Mouse (Mus musculus) E14TG2a.4 (cell line): Measurements from ENCODE around the gene Ephb2.
A peak's percentile ranks its signal among the peaks of the same experiment; 100 is the strongest.

Source experiments
- H3K27me3 ChIP-seq: 2 replicates; pipeline ENCODE4 v1.6.1; 2014; ENCODE audit warnings: low read length, control low read depth; ENCODE audit not compliant: insufficient read depth
- H3K36me3 ChIP-seq: 2 replicates; pipeline ENCODE4 v1.6.1; 2014; ENCODE audit warnings: low read length, control low read depth; ENCODE audit not compliant: insufficient read depth
- H3K4me1 ChIP-seq: replicated peaks from 2 replicates; pipeline ENCODE4 v1.6.1; 2014; ENCODE audit warnings: low read depth, low read length, control low read depth
- H3K4me3 ChIP-seq: replicated peaks from 2 replicates; pipeline ENCODE4 v1.5.1; 2014; ENCODE audit warnings: mild to moderate bottlenecking, low read length
- H3K9me3 ChIP-seq: 2 replicates; pipeline ENCODE4 v1.6.1; 2014; ENCODE audit warnings: low read length, control low read depth
- CTCF ChIP-seq: conservative IDR thresholded peaks from 2 replicates; pipeline ENCODE4 v1.5.1; 2014; ENCODE audit warnings: low read length
- NANOG ChIP-seq: IDR thresholded peaks from 2 replicates; pipeline ENCODE4 v1.6.1; 2014; ENCODE audit warnings: borderline replicate concordance, low read length, mixed read lengths
- POU5F1 ChIP-seq: IDR thresholded peaks from 2 replicates; pipeline ENCODE4 v1.6.1; 2014; ENCODE audit warnings: low read length, borderline replicate concordance

Gene Ephb2

GRCm38 (mm10) chr4:136599869-136600268 is 235.9 kb downstream of the Ephb2 start:
- Histone ChIP-seq H3K27me3 (no peaks in the 10 kb centered on the region), H3K9me3 (no peaks in the 10 kb centered on the region), H3K36me3 (peaks cover 4% of the 10 kb centered on the region; the same call in 1 of the 2 replicates)

GRCm38 (mm10) chr4:136598268-136598876 is 237.4 kb downstream of the Ephb2 start:
- Histone ChIP-seq H3K4me1 (peaks cover 80% of the 10 kb centered on the region), H3K27me3 (no peaks in the 10 kb centered on the region), H3K4me3 (peak overlapping the region; percentile 59), H3K36me3 (peaks cover 16% of the 10 kb centered on the region), H3K9me3 (no peaks in the 10 kb centered on the region)
- no peak for TF ChIP-seq CTCF

More at GRCm38 (mm10) chr4:136599869-136600268, 235.9 kb downstream of the Ephb2 start:
- Histone ChIP-seq H3K4me3 (peak overlapping the region; percentile 95; the same call in 1 of the 2 replicates), H3K4me1 (peaks cover 68% of the 10 kb centered on the region)
- TF ChIP-seq POU5F1 (no peak), NANOG (no peak), CTCF (peak; percentile 29)
